In genomic region chr1:170539507-170539906, GRCm38 (mm10) we compare ENCODE assay signal across 21 mouse cellular contexts. TPM values are rescaled to one million over a fixed set of nuclear protein-coding genes. Genes with fewer than 3 reads are reported as not detected.
DNase-seq lines count a peak whose midpoint lies in the region; ATAC-seq and TF ChIP-seq lines count a peak whose summit lies in the region.
"Had no signal": no experiment of that assay in that cellular context is flagged by ENCODE, and none has a peak within 500 bp of the region (broad histone marks: within the 10 kb centered on the region; RNA-seq: fewer than 3 reads in every experiment).

No protein-coding gene starts in this region.

- H3K4me1 ChIP-seq in heart, embryonic 15.5 days (replicated peaks): peaks cover 32% of the 10 kb centered on the region
- H3K4me1 ChIP-seq: embryonic facial prominence, embryonic 13.5 days; hindbrain, embryonic 10.5 days; kidney, embryonic 15.5 days; limb, embryonic 13.5 days; neural tube, embryonic 13.5 days had no signal

- H3K4me2 ChIP-seq in heart, embryonic 15.5 days: no peak overlapping the region
- H3K4me2 ChIP-seq: embryonic facial prominence, embryonic 13.5 days; kidney, embryonic 15.5 days; limb, embryonic 13.5 days; neural tube, embryonic 13.5 days had no signal

- H3K4me3 ChIP-seq in heart, embryonic 15.5 days: no peak overlapping the region
- H3K4me3 ChIP-seq in gastrocnemius, adult 2 months: no peak overlapping the region
- no peak overlapping the region for H3K4me3 ChIP-seq in left cerebral cortex, adult 2 months
- H3K4me3 ChIP-seq: embryonic facial prominence, embryonic 13.5 days; hindbrain, embryonic 10.5 days; kidney, embryonic 15.5 days; limb, embryonic 13.5 days; megakaryocyte, embryonic 14.5 days; neural tube, embryonic 13.5 days had no signal

- no peak overlapping the region for H3K9ac ChIP-seq in heart, embryonic 15.5 days
- H3K9ac ChIP-seq: embryonic facial prominence, embryonic 13.5 days; kidney, embryonic 15.5 days; limb, embryonic 13.5 days; neural tube, embryonic 13.5 days had no signal

- WGBS in heart, embryonic 15.5 days: 52% methylated on average over 3 of the region's 3 CpGs

- no peaks in the 10 kb centered on the region for H3K9me3 ChIP-seq in heart, embryonic 15.5 days (replicated peaks)
- H3K9me3 ChIP-seq: embryonic facial prominence, embryonic 13.5 days; kidney, embryonic 15.5 days had no signal

- H3K27me3 ChIP-seq in heart, embryonic 15.5 days: no peaks in the 10 kb centered on the region
- H3K27me3 ChIP-seq: embryonic facial prominence, embryonic 13.5 days; kidney, embryonic 15.5 days; limb, embryonic 13.5 days; megakaryocyte, embryonic 14.5 days; neural tube, embryonic 13.5 days had no signal

- DNase-seq in adrenal gland, adult 2 months: peak; percentile 39
- DNase-seq in adrenal gland, adult 8-10 months: no peak
- no peak for DNase-seq in heart, postnatal 4 days
- peak; percentile 98 for DNase-seq in 416B (ENCODE audit: low read depth)
- DNase-seq in gastrocnemius, adult 2 months: no peak
- DNase-seq in left cerebral cortex, adult 2 months (ENCODE audit: extremely low spot score in 1 of 2, low spot score in 2 of 2): no peak
- DNase-seq: cerebellum, adult 8-10 months; lung, postnatal 10 days; midbrain, embryonic 14.5 days; right cerebral cortex, adult 18-20 months; thymus, postnatal 4 days had no signal

- no peak for ATAC-seq in heart, embryonic 15.5 days (replicated peaks; ENCODE audit: insufficient number of reproducible peaks, insufficient read depth, low FRiP score, low read depth)
- peak; percentile 63 for ATAC-seq in granulocyte monocyte progenitor cell, adult 5-6 weeks (replicated peaks; ENCODE audit: poor library complexity, severe bottlenecking)
- ATAC-seq: forebrain, embryonic 16.5 days; hindbrain, postnatal 0 days had no signal

- peak overlapping the region; percentile 57 for H3K27ac ChIP-seq in heart, embryonic 15.5 days
- no peak overlapping the region for H3K27ac ChIP-seq in gastrocnemius, adult 2 months
- no peak overlapping the region for H3K27ac ChIP-seq in left cerebral cortex, adult 2 months
- H3K27ac ChIP-seq: embryonic facial prominence, embryonic 13.5 days; hindbrain, postnatal 0 days; kidney, embryonic 15.5 days; limb, embryonic 13.5 days; neural tube, embryonic 13.5 days had no signal

- no peaks in the 10 kb centered on the region for H3K36me3 ChIP-seq in heart, embryonic 15.5 days
- H3K36me3 ChIP-seq: embryonic facial prominence, embryonic 13.5 days; hindbrain, embryonic 10.5 days; kidney, embryonic 15.5 days; limb, embryonic 13.5 days had no signal

- TF ChIP-seq CTCF in gastrocnemius, adult 2 months (IDR thresholded peaks at IDR 0.05): no peak
- TF ChIP-seq CTCF in left cerebral cortex, adult 2 months (IDR thresholded peaks at IDR 0.05): no peak

- intact Hi-C loops in gastrocnemius, adult 2 months (cut with DNase I): no loop called here
- intact Hi-C loops in left cerebral cortex, adult 2 months (cut with DNase I): no loop called here

RNA-seq across cellular contexts. Expression of gene Nos1ap, which starts 50.2 kb away (rescaled TPM):
- total RNA-seq in adrenal gland, adult 2 months (2021): 10 to 100 TPM; 22.0 to 24.1 TPM
- 44.8 and 49.3 TPM in 2 replicates for polyA plus RNA-seq in adrenal gland, adult 2 months (2012; rRNA removed)
- 10 to 100 TPM; 19.9 to 46.9 (median 29.7) TPM for total RNA-seq in adrenal gland, adult 8-10 months (2022)
- polyA plus RNA-seq in heart, embryonic 15.5 days (2015; fragmentation: Nextera tagmentation; extraction: Ambion mirVana): 13.7 and 16.4 TPM in 2 replicates
- total RNA-seq in heart, postnatal 4 days (2021): 10 to 100 TPM; 19.9 to 20.0 TPM
- 9.0 and 11.5 TPM in 2 replicates for total RNA-seq in granulocyte monocyte progenitor cell, adult 5-6 weeks (2014; fragmentation: Nextera tagmentation)
- total RNA-seq in granulocyte monocyte progenitor cell, adult 5-6 weeks (2017): 1.5 and 3.7 TPM in 2 replicates
- 1 to 10 TPM in 1 of 2 experiments, under 1 TPM in 1; 0.79 to 2.0 TPM for total RNA-seq in gastrocnemius, adult 2 months (2021)
- total RNA-seq in left cerebral cortex, adult 2 months (2021): 100 to 1,000 TPM; 197 to 233 TPM

Comparison
In these comparisons a context has a peak if more than half of its experiments do, and no peak if none do; other contexts are left out.
1. DNase-seq: peak in adrenal gland, adult 2 months (single experiment) and 416B (single experiment); none in adrenal gland, adult 8-10 months (single experiment), heart, postnatal 4 days (single experiment), gastrocnemius, adult 2 months (single experiment) and left cerebral cortex, adult 2 months (0 of 2).
2. RNA of gene Nos1ap, which starts 50.2 kb away (total RNA-seq): 197 to 233 TPM in left cerebral cortex, adult 2 months; 19.9 to 46.9 TPM in adrenal gland, adult 8-10 months, 22.0 to 24.1 TPM in adrenal gland, adult 2 months, 19.9 to 20.0 TPM in heart, postnatal 4 days, 1.5 to 11.5 TPM in granulocyte monocyte progenitor cell, adult 5-6 weeks and 0.79 to 2.0 TPM in gastrocnemius, adult 2 months; every median in the first group is over 4 times any median in the second.